Mouse (Mus musculus) megakaryocyte, embryonic 14.5 days (primary cell): ENCODE measurements at regions not wholly inside any gene's neighbourhood (a gene's known extent, or its start where the extent isn't known, plus 50 kb on each side); places are given as distances from the start of the nearest gene placed in this dataset.

ENCODE experiments used
- FLI1 ChIP-seq: IDR thresholded peaks from 2 replicates; pipeline ENCODE4 v1.6.1; 2012; ENCODE audit warnings: low read length, inconsistent platforms, mixed read lengths
- GATA1 ChIP-seq: IDR thresholded peaks from 3 replicates; pipeline ENCODE4 v1.6.1; 2012; ENCODE audit warnings: mixed read lengths, low read length, inconsistent platforms, borderline replicate concordance

DNA sequence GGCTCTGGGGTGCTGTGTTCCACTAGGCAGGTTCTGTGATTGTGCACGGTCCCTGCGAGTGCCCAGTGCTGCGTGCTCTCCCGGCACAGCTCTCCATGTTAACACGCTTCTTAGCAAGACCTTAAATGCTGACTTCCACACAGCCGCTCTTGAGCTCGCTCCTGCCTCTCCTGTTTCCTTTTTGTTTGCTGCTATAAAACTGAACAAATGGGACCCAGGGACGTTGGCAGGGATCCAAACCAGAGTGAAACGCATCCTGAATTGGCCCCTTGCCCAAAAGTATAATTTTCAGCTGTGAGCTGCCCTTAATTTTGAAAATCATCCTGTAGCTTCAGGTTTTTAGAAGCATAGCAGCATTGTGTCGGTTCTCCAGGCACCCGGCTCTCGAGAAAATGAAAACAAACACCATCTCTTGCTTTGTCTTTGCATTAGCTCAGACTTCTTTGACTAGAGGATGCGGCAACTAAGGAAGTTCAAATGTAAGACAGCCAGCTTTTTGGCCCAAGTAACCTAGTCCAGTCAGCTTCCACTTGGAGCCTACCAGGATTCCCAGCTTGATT, 63.1 kb downstream of the Neurod6 start:
- TF ChIP-seq GATA1 (no peak), FLI1 (no peak)
